Mouse (Mus musculus) stomach, postnatal 0 days (tissue): ENCODE measurements at regions not wholly inside any gene's neighbourhood (a gene's known extent, or its start where the extent isn't known, plus 50 kb on each side); places are given as distances from the start of the nearest gene placed in this dataset.

Experiments
- CTCF ChIP-seq: IDR thresholded peaks from 2 replicates; pipeline ENCODE4 v1.5.1; 2016; ENCODE audit warnings: antibody characterized with exemption, low read depth, mild to moderate bottlenecking, moderate library complexity
- EP300 ChIP-seq: optimal IDR thresholded peaks from 2 replicates; pipeline ENCODE3; 2016; ENCODE audit warnings: antibody characterized with exemption

GRCm38 (mm10) chr9:30590661-30591179 lies 163.8 kb downstream of the Snx19 start:
- TF ChIP-seq CTCF: no peak
- TF ChIP-seq EP300: no peak
